Mouse (Mus musculus): ENCODE results near the gene Klk11.

The Klk11 gene

DNA sequence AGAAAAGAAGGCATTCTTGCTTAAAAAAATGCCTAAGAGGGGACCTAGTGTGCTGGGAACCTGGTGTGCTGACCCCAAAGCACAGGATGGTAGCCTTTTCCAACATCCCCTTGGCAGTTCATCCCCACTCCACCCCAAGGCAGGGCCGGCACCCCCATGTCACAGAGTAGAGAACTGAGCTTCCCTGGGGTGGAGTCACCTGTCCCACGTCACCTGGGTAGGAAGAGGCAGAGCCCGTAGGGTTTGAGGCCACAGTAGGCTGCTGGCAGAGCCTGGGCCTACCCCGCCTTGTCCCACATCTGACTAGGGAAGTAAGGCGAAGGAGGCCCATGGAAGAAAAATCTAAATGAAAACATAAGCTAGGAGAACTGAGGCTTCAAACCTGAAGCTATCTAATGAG, at the start of gene Klk11:
Gene Klk11 (plus strand): TSS at position 241 of the 400 bp plus-strand sequence.
- DNase-seq, result no peak

DNA sequence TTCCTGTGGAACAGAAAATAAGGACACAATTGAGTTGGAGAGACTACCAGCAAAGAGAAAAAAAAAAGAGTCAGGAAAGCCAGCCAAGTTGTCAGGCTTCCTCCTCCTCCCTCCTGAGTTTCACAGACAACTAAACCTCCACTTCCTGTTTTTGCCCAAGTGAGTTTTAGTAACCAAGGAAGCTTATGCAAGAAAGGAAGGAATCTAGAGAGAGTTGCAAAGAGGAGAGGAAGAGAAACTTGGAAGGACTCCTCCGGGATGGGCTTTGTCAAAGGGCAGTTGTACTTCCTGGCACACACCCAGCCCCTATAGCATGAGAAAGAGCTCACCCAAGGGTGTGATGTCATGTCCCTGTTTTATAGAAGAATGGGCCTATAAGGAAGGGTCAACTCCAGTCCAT, 26.6 kb upstream of the Klk11 start:
- peak; percentile 43 to 44 for DNase-seq

DNA sequence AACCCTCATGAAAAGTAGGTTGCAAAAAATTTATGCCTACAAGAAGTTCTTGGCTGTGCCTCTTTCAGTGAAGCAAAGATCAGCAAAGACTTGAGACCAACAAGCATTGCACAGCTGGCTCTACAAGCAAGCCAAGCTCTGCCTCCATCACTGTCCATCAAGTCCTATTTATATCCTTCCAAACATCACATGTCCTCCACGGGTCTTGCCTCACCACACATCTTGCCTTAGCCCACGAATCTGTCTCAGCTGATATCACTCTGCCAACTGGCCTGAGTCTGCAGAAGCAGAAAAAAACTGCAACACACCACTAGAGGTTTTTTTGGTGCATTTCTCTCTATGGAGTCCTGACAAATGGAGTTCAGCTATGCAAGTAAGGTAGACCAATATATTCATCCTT, 21.6 kb upstream of the Klk11 start:
- DNase-seq, result no peak

DNA sequence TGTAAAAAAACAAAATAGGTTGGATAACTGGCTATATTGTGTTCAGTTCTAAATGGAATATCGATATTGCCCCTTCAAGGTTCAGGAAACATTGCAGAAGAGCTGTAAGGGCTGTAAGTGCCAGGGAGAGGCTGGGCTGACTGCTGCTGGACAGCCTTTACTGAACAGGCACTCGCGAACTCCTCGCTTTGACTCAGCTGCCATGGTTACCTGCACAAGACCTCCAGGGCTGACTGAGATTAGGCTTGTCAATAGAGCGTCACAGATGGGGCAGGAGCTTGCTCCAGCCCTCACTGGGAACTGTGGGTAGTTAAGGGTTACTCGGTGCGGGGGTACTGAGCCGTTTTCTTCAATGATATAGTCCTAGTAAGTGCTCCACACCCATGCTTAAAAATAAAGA, 7.9 kb upstream of the Klk11 start:
- DNase-seq, result no peak

DNA sequence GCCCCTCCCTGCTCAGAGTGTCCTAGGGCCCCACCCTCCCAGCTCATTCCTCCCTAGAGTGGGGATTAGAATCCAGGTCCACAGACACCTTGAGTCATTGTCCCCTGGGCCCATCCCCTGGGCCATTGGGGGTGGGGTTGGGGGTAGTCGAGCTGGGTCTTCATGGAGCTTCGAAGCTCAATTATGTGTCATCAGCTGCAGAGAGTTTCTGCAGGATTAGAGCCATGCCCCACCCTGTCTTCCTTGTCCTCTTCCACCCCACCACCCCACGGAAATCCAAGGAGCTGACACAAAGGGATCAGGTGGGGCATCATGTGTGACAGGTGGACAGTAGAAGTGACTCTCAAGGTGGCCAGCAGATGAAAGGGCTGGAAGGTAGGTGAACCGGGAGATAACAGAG, 5.8 kb upstream of the Klk11 start, which contains the start of gene Klk12:
Gene Klk12 (plus strand): TSS at position 301 of the 400 bp plus-strand sequence.
- DNase-seq, result no peak

DNA sequence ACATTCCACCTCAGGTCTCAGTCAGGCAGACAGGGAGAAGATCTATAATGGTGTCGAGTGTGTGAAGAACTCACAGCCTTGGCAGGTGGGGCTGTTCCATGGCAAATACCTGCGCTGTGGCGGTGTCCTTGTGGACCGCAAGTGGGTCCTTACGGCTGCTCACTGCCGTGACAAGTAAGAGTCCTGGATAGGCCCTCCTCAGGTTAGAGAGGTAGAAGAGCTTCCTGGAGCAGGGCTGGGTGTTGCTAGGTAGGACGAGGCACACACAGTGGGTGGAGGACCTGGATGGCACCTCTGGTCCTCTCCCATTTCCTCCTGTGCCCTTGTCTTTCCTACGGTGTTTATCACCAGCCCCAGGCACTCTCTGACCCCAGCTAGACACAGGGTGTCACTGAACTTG, 4.8 kb upstream of the Klk11 start:
- no peak for DNase-seq

DNA sequence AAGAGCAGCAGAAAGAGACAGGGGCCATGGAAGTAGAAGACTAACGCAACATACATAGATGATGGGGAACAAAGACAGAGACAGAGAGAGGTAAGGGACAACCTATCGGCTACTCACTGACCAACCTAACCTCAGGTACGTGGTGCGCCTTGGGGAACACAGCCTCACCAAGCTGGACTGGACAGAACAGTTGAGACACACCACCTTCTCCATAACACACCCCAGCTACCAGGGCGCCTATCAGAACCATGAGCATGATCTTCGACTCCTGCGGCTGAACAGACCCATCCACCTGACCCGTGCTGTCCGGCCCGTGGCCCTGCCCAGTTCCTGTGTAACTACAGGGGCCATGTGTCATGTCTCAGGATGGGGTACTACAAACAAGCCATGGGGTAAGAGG, 3.7 kb upstream of the Klk11 start:
- DNase-seq, result no peak

DNA sequence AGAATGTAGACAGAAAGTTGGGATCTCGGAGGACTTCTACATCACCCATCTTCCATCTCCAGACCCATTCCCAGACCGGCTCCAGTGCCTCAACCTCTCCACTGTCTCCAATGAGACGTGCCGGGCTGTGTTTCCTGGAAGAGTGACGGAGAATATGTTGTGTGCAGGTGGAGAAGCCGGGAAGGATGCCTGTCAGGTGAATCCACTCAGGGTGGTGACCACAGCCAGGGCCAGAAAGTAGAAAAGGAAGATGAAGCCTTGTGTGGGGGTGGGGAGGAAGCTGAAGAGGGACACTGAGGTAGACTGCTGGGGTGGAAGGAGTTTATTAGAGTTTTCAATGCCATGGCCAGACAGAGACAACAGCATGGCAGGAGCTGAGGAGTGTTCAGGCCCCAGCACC, 2.5 kb upstream of the Klk11 start:
- no peak for DNase-seq

DNA sequence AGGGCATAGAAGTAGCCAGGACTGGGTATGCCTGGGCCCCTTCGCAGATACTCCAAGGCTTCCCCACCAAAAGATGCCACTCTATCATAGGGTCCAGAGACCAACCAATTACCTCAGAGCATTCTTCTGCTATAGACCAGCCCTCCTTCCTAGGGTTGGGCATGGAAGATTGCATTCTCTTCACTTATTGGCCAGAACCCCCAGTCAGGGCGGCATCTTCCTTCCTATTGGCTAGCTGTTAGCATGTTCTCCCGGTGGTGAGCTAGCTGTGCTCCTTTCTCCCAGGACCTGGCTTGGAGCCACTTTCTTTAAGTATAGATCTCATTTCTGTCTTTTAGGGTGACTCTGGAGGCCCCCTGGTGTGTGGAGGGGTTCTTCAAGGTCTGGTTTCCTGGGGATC, 1.5 kb upstream of the Klk11 start:
- DNase-seq, result no peak

DNA sequence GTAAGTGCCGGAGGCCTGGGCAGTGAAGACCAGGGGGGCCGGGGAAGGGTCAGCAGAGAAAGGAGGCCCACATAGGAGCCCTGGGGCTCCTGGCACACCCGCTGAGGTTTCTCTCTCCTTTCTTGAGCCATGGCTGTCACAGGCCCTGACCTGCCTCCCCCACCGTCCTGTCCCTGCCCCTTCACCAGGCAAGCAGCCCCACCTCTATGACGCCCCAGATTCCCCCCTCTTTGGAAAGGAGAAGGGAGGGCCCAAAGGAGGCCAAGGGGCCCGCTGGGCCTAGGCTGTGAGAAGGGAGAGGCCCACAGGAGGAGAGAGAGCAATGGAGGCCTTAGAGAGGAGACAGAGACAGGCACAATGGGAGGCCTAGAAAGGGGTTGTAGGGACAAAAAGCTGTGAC, 398 bp downstream of the Klk11 start:
- DNase-seq, result no peak

DNA sequence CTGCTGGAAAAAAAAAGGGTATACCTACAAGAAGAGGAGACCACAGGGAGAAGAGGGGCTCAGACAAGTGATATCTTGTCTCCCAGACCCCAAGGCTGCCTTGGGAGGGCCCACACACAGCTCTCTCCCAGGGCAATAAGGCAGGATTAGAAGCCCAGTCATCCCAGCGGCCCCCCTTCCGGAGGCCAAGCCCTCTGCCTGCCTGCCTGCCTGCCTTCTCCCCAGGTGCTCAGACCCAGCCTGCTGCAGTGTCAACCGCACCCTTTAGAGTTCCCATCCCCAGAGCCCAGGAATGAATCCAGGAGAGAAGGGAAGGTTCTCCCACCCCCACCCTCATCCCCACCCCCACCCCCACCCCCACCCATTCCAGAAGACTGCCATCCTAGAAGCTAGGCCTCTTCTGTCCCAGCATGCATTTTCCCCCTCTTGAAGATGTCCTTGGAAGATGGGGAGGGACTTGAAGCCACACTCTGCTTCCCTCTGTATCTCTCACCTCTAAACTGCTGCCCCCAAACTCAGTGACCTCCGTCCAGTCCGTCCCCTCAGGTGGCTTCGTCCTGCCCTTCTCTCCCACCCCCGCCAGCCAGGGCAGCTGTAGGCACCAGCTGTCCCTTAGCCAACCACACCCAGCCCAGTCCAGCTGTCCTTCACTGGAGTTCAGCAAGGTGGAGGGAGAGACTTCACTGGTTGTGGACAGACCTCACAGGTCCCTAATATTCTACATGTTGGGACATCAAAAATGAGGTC, 1.1 kb downstream of the Klk11 start:
- no peak for DNase-seq

DNA sequence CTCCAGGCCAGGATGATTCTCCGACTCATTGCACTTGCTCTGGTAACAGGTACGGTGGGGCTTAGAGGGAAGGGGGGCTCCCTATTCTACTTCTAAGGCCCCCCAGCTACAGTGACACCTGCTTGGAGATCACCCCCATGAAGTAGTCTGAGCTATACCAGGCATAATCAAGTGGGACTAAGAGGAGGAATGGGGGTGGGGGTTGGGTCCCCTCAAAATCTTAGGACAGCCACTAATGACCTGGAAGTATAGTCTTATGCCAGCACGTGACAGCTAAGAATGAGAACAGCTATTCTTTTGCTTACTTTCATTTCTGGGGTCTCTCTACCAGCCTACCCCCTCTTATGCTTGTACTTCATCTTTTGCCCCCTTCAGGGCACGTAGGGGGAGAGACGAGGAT, 2.1 kb downstream of the Klk11 start:
- DNase-seq, result no peak

DNA sequence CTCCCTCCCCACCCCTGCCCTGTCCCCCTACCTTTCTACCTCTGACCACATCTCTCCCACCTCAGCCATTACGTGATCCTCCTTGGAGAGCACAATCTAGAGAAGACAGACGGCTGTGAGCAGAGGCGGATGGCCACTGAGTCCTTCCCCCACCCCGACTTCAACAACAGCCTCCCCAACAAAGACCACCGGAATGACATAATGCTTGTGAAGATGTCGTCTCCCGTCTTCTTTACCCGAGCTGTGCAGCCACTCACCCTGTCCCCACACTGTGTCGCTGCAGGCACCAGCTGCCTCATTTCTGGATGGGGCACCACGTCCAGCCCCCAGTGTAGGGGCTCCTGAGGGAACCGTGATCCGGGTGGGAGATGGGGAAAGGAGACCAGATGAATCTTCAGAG, 3.0 kb downstream of the Klk11 start:
- no peak for DNase-seq

DNA sequence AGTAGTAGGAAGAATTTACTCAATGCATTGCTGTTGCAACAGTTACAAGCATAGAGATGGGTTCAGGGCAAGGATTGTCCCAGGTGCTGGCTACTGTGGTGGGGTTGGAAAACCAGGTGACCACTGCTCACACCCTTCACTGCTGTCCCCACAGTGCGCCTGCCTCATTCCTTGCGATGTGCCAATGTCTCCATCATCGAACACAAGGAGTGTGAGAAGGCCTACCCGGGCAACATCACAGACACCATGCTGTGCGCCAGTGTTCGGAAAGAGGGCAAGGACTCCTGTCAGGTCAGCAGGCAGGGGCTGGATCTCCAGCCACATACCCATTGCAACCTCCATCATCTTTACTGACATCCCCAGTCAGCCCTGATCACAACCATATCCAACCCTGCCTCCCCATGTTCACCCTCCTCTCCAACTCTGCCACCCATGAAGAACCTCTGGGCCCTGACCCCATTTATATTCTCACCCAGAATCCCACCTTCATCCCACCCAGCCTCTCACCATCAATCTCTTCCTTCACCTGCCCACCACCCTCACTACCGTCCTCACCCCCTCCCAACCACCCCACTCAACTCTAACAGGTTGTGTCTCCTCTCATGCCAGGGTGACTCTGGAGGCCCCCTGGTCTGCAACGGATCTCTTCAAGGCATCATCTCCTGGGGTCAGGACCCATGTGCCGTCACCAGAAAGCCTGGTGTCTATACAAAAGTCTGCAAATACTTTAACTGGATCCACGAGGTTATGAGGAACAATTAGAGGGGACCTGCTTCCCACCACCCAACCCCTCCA, 4.0 kb downstream of the Klk11 start:
- no peak for DNase-seq

DNA sequence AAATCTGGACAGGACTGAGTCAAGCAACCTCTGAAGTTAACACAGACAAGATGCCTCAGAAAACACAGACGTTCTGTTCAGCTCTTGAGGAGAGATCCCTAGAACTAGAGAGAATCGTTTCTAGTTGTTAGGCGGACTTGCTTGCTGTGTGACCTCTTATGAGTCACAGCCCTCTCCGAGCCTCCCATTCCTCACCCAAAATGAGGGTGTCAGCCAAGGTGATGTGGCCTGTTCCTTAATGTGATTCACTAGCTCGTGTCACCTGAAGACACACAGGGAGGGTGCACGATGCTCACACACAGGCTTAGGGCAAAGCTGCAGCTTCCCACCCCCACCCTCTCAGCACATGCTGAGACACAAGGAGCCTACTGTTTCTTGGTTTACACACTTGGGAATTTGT, 5.8 kb downstream of the Klk11 start:
- DNase-seq, result no peak

DNA sequence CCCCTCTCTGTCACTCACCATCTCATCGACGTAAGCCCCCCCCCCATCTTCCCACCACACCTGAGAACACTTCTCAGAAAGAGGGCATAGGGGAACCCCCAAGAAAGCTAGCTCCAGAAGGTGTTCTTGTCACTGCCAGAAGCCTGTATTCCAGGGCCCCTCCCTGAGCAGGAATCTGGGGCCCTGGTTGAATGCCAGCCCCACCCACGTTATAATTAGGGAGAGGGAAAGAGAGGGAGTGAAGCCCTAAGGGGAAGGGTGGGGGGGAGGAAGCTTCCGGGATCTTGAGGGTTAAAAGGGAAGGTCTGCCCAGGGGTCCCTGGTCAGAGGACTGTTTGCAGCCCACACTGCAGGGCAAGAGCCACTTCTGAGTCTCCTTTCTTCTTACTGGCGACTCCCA, 6.3 kb downstream of the Klk11 start, which contains the start of gene Klk10:
Gene Klk10 (plus strand): TSS at position 290 of the 400 bp plus-strand sequence.
- no peak for DNase-seq

DNA sequence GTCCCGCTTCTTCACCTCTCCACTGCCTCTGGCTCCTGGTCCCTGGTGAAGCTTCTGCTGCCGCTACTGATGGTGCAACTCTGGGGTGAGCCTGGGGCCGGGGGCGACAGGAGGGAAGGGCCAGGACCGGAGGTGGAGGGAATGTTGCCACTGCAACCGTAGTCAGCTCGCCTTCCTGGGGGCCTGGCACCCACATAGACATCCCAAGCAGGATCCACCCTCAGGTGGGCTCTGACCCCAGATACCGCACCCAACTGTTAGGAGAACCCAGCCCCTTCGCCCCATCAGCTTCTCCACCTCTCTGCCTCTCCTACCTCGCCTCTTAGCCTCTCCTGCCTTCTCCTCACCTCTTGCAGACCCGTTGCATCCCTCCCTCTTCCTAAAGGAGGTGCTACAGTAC, 7.1 kb downstream of the Klk11 start:
- DNase-seq, result no peak

DNA sequence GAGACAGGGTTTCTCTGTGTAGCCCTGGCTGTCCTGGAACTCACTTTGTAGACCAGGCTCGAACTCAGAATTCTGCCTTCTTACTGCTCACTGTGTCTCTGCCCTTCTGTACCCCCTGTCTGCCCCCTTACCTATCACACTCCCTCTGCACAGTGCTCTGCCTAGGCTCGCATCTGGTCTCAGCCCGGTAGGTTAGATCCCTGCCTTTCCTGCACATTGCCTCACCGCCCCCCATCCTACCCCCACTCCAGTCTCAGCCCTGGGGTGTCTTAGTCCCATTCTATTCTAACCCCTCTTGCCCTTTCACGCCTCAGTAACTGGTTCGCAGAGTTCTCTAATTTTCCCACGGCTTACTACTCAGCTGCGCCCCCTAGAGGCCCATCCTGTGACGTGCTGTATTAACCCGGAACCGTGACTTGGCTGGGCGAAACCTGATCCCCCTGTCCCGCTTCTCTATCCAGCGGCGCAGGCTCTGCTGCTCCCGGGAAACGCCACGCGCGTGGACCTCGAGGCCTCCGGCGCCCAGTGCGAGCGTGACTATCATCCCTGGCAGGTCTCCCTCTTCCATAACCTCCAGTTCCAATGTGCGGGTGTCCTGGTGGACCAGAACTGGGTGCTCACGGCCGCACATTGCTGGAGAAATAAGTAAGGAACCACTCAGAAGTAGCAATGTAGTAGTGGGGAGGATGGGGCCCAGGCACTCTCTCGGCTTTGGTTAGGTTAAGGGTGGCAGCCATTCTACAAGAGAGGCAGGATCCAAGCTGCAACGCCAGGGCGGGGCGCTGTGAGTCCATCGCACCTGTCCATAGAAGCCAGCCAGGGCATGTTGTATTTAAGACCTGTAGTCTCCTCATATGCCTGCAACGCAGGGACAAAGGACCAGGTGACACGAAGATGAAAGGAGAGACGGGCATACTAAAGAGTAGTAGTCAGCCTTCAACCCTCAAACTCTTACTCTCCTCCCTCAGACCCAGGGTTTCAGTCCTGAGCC, 8.2 kb downstream of the Klk11 start:
- DNase-seq, result peak; percentile 73 to 88

DNA sequence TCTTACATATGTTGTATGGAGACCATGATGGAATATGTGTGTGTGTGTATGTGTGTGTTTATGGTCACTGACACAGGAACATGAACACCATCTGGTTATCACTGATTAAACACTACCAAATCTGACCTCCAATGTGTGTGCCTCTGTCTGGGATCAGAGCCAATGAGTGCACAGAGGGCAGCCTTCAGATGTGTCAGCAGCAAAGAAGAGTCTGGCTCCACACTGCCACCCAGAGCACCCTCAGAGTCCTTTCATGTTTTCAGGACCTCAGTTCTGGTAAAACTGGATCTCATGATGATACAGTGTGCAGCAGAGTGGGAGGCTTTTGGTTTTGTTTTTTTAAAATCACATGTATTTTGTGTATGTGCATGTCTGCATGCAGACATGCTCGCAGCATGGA, 10.9 kb downstream of the Klk11 start:
- DNase-seq, result peak in 1 of 2 experiments; percentile 23

DNA sequence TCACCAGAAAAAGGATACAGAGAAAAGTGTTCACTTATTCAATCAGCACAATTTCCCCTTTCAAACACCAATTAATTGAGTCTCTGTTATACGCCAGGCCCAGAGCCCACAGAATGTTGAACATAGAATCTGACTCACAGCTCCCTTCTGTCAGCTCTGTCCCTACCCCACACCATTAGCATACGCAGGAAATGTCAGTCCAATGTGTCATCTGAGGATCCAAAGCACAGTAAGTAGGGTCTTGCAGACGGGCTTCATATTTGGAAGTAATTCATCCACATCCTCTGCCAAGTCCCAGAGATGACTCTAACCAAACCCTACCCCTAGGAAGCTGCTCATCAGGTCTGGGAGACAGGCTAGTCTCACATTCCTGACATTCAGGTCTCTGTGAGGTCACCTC, 13.7 kb downstream of the Klk11 start:
- DNase-seq, result no peak

DNA sequence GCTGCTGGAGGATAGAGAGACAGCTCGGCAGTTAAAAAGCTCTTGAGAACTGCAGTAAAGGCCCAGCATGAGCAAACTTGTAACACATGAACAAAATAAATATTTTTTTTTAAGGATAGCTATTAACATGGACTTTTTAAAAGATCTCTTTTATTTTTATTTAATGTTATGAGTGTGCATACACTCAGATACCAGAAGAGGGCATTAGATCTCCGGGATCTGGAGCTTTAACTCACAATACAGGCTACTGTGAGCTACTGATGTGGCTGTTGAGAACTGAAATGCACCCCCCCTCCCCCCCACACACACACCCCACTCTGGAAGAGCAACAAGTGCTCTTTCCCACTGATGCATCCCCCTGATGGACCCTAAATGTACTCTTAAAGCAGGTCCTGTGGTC, 14.9 kb downstream of the Klk11 start:
- no peak for DNase-seq

DNA sequence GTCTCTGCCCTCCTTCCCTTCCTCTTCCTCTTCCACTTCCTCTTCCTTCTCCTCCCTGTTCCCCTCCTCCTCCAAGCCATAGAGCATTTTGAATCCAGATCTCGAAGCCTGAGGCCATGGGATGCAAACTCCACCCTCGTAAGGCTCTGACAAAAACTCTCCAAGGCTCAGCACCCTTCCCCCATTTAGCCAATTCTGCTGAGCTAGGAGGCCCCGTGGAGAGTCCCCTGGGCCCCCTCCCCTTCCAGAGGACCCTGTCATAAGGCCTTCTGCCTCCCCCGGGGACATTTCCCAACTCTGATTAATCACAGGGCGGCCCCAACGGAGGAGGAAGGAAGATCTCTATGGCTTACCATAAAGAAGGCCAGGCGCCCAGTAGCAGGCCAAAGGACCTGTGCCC, 17.2 kb downstream of the Klk11 start, which contains the start of gene Klk9:
Gene Klk9 (plus strand): TSS at position 301 of the 400 bp plus-strand sequence.
- no peak for DNase-seq

DNA sequence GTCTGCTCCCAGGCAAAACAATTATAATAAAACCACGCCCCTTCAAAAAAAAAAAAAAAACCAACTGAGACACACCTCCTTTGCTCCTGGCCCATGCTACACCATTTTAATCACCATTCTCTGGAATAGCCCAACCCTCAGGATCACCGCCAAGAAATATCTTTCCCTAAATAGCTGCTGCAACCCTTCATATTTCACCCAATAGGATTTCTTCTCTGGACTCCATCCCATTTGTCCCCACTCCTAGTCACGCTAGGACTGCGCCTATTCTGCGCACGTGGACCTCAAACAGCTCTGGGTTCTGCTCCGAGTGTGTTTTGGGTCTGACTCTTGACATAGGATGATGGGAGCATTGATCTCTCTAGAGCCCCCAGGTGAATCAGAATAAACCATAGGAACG, 22.0 kb downstream of the Klk11 start:
- DNase-seq, result no peak
